Mouse (Mus musculus): ENCODE results near the gene Sprr2i. TPM values are rescaled to one million over a fixed set of nuclear protein-coding genes. Genes with fewer than 3 reads are reported as not detected.

Sprr2i gene
- not detected for polyA plus RNA-seq (2014; fragmentation: Illumina TruSeq; extraction: RNeasy Lipid Tissue Mini Kit (QIAGEN cat#74804))

DNA sequence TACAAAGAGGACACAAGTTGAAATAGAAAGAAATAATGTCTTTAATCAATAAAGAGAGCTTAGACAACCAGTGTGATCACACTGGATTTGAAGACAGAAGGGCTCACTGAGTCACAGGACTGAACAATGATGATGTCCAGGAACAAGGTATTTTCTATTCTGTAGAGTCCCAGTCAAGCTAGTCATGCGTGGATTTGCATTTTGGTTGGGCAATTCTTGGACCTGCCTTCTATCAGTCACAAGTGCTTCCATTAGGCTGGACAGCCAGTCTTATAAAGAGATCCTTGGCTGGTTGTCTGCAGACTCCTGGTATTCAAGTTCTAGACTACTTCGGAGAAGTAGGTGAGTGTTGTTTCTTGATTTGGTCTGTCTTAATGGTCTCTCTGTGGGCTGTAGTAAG, at the start of gene Sprr2i:
Gene Sprr2i, plus strand, starts transcription at position 301 of the 400 bp plus-strand sequence.

DNA sequence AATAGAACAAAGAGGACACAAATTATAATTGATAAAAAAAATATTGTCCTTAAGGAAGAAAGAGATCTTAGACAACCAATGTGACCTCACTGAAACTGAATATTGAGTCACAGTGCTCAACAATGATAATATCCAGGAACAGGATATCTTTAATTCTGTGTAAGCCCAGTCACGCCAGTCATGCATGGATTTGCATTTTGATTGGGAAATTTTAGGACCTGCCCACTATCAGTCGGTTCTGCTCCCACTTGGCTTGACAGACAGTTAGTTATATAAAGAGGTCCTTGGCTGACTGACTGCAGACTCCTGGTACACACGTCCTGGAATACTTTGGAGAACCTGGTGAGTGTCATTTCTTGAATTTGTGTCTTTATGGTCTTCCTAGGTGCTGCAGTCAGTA, 42.9 kb upstream of the Sprr2i start, which contains the start of gene Sprr2f:
Gene Sprr2f, plus strand, starts transcription at position 301 of the 400 bp plus-strand sequence.

DNA sequence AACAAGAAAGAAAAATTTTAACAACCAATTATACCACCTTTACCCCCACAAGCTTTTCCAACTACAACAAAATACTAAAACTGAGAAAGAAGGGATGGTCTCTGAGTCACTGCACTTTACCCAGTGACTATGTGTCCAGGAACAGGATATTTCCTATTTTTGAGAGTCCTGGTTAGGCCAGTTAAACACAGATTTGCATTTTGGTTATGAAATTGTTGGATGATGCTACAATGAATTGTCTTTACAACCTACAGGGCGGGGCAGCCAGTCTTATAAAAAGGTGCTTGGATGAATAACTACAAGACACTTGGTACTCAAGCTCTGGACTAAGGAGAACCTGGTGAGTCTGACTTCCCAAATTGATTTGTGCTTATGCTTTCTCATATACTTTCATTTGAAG, 22.4 kb upstream of the Sprr2i start, which contains the start of gene Sprr2h:
Gene Sprr2h, plus strand, starts transcription at position 301 of the 400 bp plus-strand sequence.

DNA sequence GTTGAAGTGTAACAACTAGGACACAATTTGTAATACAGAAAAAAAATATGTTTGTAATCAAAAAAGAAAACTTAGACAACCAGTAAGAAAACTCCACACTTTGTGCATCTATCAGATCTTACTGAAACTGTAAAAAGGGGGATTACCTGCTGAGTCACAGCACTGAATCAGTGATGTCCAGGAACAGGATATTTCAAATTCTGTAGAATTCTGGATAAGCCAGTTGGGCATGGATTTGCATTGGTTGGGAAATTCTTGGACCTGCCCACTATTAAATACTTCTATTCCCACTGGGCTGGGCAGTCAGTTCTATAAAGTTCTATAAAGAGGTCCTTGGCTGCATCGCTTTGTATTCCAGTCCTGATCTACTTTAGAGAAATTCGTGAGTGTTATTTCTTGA, 10.0 kb downstream of the Sprr2i start, which contains the start of gene Sprr2j-ps:
Gene Sprr2j-ps, plus strand, starts transcription at position 301 of the 400 bp plus-strand sequence.

DNA sequence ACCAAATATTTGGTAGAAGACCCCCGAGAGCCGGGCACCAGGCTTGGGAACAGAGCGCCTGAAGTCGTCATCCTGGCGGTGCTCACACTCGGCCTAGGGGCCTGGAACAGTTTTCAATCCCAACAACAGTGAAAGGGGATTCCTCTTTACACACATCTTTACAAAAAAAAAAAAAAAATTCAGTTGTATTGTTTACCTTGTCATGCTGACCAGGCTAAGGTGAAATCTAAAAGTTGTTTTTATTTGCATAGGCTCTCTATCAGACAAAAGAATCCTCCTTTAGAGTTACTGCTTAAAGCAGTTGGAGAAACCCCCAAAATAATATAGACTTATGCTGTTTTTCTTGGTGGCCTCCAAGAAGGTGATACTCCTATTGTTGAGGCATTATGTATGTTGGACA, 21.5 kb downstream of the Sprr2i start, which contains the start of gene Gm9774:
Gene Gm9774, minus strand, starts transcription at position 101 of the 400 bp plus-strand sequence.

GRCm38 (mm10) chr3:92432282-92432681, 24.5 kb downstream of the Sprr2i start, which contains the start of gene Sprr2k:
Gene Sprr2k (plus strand): TSS chr3:92432582.

DNA sequence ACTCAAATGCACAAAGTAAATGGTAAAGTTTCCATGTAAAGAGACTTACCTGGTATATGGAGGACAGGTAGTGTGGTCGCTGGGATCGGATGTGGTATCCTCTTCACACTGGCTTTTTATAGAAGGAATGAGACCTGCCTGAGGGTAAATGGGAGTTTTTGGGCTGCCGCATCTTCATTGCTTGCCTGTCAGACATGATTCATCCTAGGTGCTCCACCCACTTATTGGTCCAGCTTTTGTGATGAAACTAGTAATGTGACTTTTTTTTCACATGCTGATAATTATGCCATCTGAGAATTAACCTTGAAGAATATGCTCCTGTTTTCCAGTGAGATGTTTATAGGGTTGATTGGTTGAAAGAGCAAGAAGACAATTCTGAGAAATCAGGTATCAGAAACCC, 30.9 kb downstream of the Sprr2i start, which contains the start of gene Sprr1b:
Gene Sprr1b, minus strand, starts transcription at position 101 of the 400 bp plus-strand sequence.

DNA sequence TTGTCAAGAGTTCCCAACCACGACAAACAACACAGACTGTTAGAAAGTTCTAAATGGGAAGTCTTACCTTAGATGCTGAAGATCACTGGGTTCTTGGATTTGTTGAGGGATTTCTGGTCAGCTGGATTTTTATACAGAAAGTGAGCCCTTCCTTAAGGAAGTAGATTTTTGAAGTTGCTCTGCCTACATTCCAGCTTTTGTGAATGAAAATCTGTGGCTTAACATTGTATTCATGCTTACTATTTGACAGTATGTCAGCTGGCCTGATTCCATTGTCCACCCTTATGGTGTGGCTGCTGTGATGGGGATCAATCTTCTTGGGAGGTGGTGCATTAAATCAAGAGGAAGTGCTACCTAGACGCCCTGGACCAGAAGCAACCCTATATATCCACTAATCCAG, 50.8 kb downstream of the Sprr2i start, which contains the start of gene Sprr3:
Gene Sprr3, minus strand, starts transcription at position 101 of the 400 bp plus-strand sequence.

Other genes with a start within 250 kb of the Sprr2i start
- not detected for gene Sprr2a1, start 192.2 kb upstream of the Sprr2i start, polyA plus RNA-seq (2014; fragmentation: Illumina TruSeq; extraction: RNeasy Lipid Tissue Mini Kit (QIAGEN cat#74804))
- gene Sprr2a2, start 192.1 kb upstream of the Sprr2i start, polyA plus RNA-seq (2014; fragmentation: Illumina TruSeq; extraction: RNeasy Lipid Tissue Mini Kit (QIAGEN cat#74804)), result 0.20 TPM
- not detected for gene Sprr2a3, start 122.6 kb upstream of the Sprr2i start, polyA plus RNA-seq (2014; fragmentation: Illumina TruSeq; extraction: RNeasy Lipid Tissue Mini Kit (QIAGEN cat#74804))
- gene Sprr2b, start 91.4 kb upstream of the Sprr2i start, polyA plus RNA-seq (2014; fragmentation: Illumina TruSeq; extraction: RNeasy Lipid Tissue Mini Kit (QIAGEN cat#74804)), result not detected
- gene Sprr2d, start 68.9 kb upstream of the Sprr2i start, polyA plus RNA-seq (2014; fragmentation: Illumina TruSeq; extraction: RNeasy Lipid Tissue Mini Kit (QIAGEN cat#74804)), result not detected
- gene Sprr2e, start 55.8 kb upstream of the Sprr2i start, polyA plus RNA-seq (2014; fragmentation: Illumina TruSeq; extraction: RNeasy Lipid Tissue Mini Kit (QIAGEN cat#74804)), result not detected
- not detected for gene Sprr2f, start 42.8 kb upstream of the Sprr2i start, polyA plus RNA-seq (2014; fragmentation: Illumina TruSeq; extraction: RNeasy Lipid Tissue Mini Kit (QIAGEN cat#74804))
- not detected for gene Sprr2h, start 22.3 kb upstream of the Sprr2i start, polyA plus RNA-seq (2014; fragmentation: Illumina TruSeq; extraction: RNeasy Lipid Tissue Mini Kit (QIAGEN cat#74804))
- gene Sprr2j-ps, start 10.1 kb downstream of the Sprr2i start, polyA plus RNA-seq (2014; fragmentation: Illumina TruSeq; extraction: RNeasy Lipid Tissue Mini Kit (QIAGEN cat#74804)), result not detected
- gene Gm9774, start 21.4 kb downstream of the Sprr2i start, polyA plus RNA-seq (2014; fragmentation: Illumina TruSeq; extraction: RNeasy Lipid Tissue Mini Kit (QIAGEN cat#74804)), result 5.8 TPM
- not detected for gene Sprr2k, start 24.6 kb downstream of the Sprr2i start, polyA plus RNA-seq (2014; fragmentation: Illumina TruSeq; extraction: RNeasy Lipid Tissue Mini Kit (QIAGEN cat#74804))
- not detected for gene Sprr1b, start 30.8 kb downstream of the Sprr2i start, polyA plus RNA-seq (2014; fragmentation: Illumina TruSeq; extraction: RNeasy Lipid Tissue Mini Kit (QIAGEN cat#74804))
- gene Sprr3, start 50.7 kb downstream of the Sprr2i start, polyA plus RNA-seq (2014; fragmentation: Illumina TruSeq; extraction: RNeasy Lipid Tissue Mini Kit (QIAGEN cat#74804)), result not detected
- gene Sprr1a, start 77.9 kb downstream of the Sprr2i start, polyA plus RNA-seq (2014; fragmentation: Illumina TruSeq; extraction: RNeasy Lipid Tissue Mini Kit (QIAGEN cat#74804)), result not detected
- gene Sprr4, start 92.5 kb downstream of the Sprr2i start, polyA plus RNA-seq (2014; fragmentation: Illumina TruSeq; extraction: RNeasy Lipid Tissue Mini Kit (QIAGEN cat#74804)), result not detected
- gene 2310046K23Rik, start 126.5 kb downstream of the Sprr2i start, polyA plus RNA-seq (2014; fragmentation: Illumina TruSeq; extraction: RNeasy Lipid Tissue Mini Kit (QIAGEN cat#74804)), result not detected
- not detected for gene Ivl, start 165.7 kb downstream of the Sprr2i start, polyA plus RNA-seq (2014; fragmentation: Illumina TruSeq; extraction: RNeasy Lipid Tissue Mini Kit (QIAGEN cat#74804))
- gene Smcp, start 181.0 kb downstream of the Sprr2i start, polyA plus RNA-seq (2014; fragmentation: Illumina TruSeq; extraction: RNeasy Lipid Tissue Mini Kit (QIAGEN cat#74804)), result not detected
- not detected for gene 2210017I01Rik, start 199.5 kb downstream of the Sprr2i start, polyA plus RNA-seq (2014; fragmentation: Illumina TruSeq; extraction: RNeasy Lipid Tissue Mini Kit (QIAGEN cat#74804))
- not detected for gene Lce6a, start 213.7 kb downstream of the Sprr2i start, polyA plus RNA-seq (2014; fragmentation: Illumina TruSeq; extraction: RNeasy Lipid Tissue Mini Kit (QIAGEN cat#74804))
- gene Lce1a1, start 240.3 kb downstream of the Sprr2i start, polyA plus RNA-seq (2014; fragmentation: Illumina TruSeq; extraction: RNeasy Lipid Tissue Mini Kit (QIAGEN cat#74804)), result not detected
- not detected for gene Lce1b, start 248.9 kb downstream of the Sprr2i start, polyA plus RNA-seq (2014; fragmentation: Illumina TruSeq; extraction: RNeasy Lipid Tissue Mini Kit (QIAGEN cat#74804))

Measured in ovary, adult 10 weeks (tissue).